Mouse (Mus musculus) ES-Bruce4 (cell line): ENCODE measurements around the gene Tanc1.

Experiments
- CTCF ChIP-seq: IDR thresholded peaks from one replicate; pipeline ENCODE4 v1.8.1; 2011; ENCODE audit warnings: low read depth, low read length
- EP300 ChIP-seq: IDR thresholded peaks from 2 replicates; pipeline ENCODE4 v1.6.1; 2011; ENCODE audit warnings: low read depth, low read length; ENCODE audit not compliant: insufficient read depth
- POLR2A ChIP-seq: IDR thresholded peaks from one replicate; pipeline ENCODE4 v1.8.1; 2011; ENCODE audit warnings: low read length; ENCODE audit not compliant: insufficient read depth

DNA sequence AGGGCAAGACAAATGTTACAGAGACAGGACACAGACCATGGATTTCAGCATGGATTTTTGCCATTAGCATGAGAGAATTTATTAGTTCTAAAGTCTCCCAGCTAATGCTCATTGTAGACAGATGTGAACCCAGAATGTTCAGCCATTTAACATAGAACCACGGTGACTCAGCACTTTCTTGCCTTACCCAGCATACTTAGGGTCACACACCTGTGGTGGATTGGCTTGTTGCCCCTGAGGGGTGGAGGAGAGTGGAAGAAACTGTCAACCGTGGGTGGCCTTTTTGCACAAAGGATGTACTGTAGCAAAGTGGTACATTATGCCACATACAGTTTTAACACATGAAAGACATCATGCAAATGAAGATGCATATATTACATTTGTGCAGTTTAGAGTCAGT, 5.0 kb downstream of the Tanc1 start:
- TF ChIP-seq POLR2A (no peak), CTCF (no peak), EP300 (peak; percentile 79; the same call in 1 of the 2 replicates)
